Mouse (Mus musculus) stomach, postnatal 0 days (tissue): ENCODE measurements around the gene Sntg2. TPM values are rescaled to one million over a fixed set of nuclear protein-coding genes. Genes with fewer than 3 reads are reported as not detected.
A peak's percentile ranks its signal among the peaks of the same experiment; 100 is the strongest.

Source experiments
- ATAC-seq: fragments of 200-750 bp; cut with Nextera tagmentation; 2 replicates; pipeline ENCODE4 v1.8.0; 2017; ENCODE audit not compliant: low FRiP score, low TSS enrichment
- DNase-seq: peaks from one replicate; pipeline ENCODE4 v3.0.0-alpha.2; 2016; ENCODE audit warnings: low spot score
- H3K27ac ChIP-seq: fragments of 300-500 bp; sonication (generic); replicated peaks from 2 replicates; pipeline ENCODE4 v1.5.1; 2014; ENCODE audit warnings: mild to moderate bottlenecking, control low read depth
- H3K27me3 ChIP-seq: fragments of 300-500 bp; sonication (generic); 2 replicates; pipeline ENCODE4 v1.6.1; 2014; ENCODE audit warnings: low read length; ENCODE audit not compliant: control insufficient read depth, insufficient read depth
- H3K36me3 ChIP-seq: fragments of 300-500 bp; sonication (generic); 2 replicates; pipeline ENCODE4 v1.6.1; 2014; ENCODE audit warnings: low read length, mixed read lengths; ENCODE audit not compliant: control insufficient read depth, insufficient read depth
- H3K4me1 ChIP-seq: fragments of 300-500 bp; sonication (generic); replicated peaks from 2 replicates; pipeline ENCODE4 v1.6.1; 2014; ENCODE audit warnings: antibody characterized with exemption; ENCODE audit not compliant: control insufficient read depth, insufficient read depth
- H3K4me2 ChIP-seq: fragments of 300-500 bp; sonication (generic); replicated peaks from 2 replicates; pipeline ENCODE4 v1.6.1; 2014; ENCODE audit warnings: low read depth, mild to moderate bottlenecking, control low read depth, moderate library complexity
- H3K4me3 ChIP-seq: fragments of 300-500 bp; sonication (generic); 2 replicates; pipeline ENCODE4 v1.5.1; 2014; ENCODE audit warnings: low read depth, low read length, control low read depth
- H3K9ac ChIP-seq: fragments of 300-500 bp; sonication (generic); 2 replicates; pipeline ENCODE4 v1.6.1; 2014; ENCODE audit warnings: mild to moderate bottlenecking, low read length, control low read depth, mixed read lengths
- H3K9me3 ChIP-seq: fragments of 300-500 bp; sonication (generic); 2 replicates; pipeline ENCODE4 v1.6.1; 2016; ENCODE audit warnings: low read length; ENCODE audit not compliant: control insufficient read depth
- CTCF ChIP-seq: IDR thresholded peaks from 2 replicates; pipeline ENCODE4 v1.5.1; 2016; ENCODE audit warnings: antibody characterized with exemption, low read depth, mild to moderate bottlenecking, moderate library complexity
- EP300 ChIP-seq: optimal IDR thresholded peaks from 2 replicates; pipeline ENCODE3; 2016; ENCODE audit warnings: antibody characterized with exemption
- whole genome bisulfite sequencing: fragments of 180-500 bp; shearing (Covaris S2); extraction: QIAGEN DNeasy Blood & Tissue Kit; methylation state at CpG from one replicate; pipeline ENCODE4 v1.1.7; 2014; 5-methylcytosine and 5-hydroxymethylcytosine counted together
- polyA plus RNA-seq: library from polyadenylated mRNA; unstranded; fragments of >200 nt; fragmentation: Nextera tagmentation; extraction: Ambion mirVana; gene quantifications from 2 replicates; pipeline ENCODE4 v1.2.1, GENCODE M21; 2015

Sntg2 gene
- polyA plus RNA-seq, 1 experiment from 2014 or later, result 31.5 TPM

GRCm38 (mm10) chr12:30348036-30348435 lies 25.1 kb downstream of the Sntg2 start:
- no peaks in the 10 kb centered on the region for H3K9me3 ChIP-seq
- H3K27me3 ChIP-seq, result no peaks in the 10 kb centered on the region
- no peaks in the 10 kb centered on the region for H3K4me1 ChIP-seq
- H3K27ac ChIP-seq, result no peak overlapping the region
- DNase-seq (no peak), ATAC-seq (no peak)
- no peak overlapping the region for H3K4me3 ChIP-seq
- WGBS, result 81% methylated on average over 1 of the region's 1 CpGs
- no peak overlapping the region for H3K4me2 ChIP-seq
- TF ChIP-seq CTCF, result no peak
- TF ChIP-seq EP300, result no peak
- H3K9ac ChIP-seq, result no peak overlapping the region
- no peaks in the 10 kb centered on the region for H3K36me3 ChIP-seq

- Histone ChIP-seq H3K4me1 (no peaks in the 10 kb centered on the region), H3K27ac (no peak overlapping the region), H3K27me3 (no peaks in the 10 kb centered on the region), H3K36me3 (no peaks in the 10 kb centered on the region), H3K9me3 (no peaks in the 10 kb centered on the region), H3K9ac (no peak overlapping the region), H3K4me2 (no peak overlapping the region), H3K4me3 (no peak overlapping the region)
- DNase-seq, result no peak
- TF ChIP-seq EP300 (no peak), CTCF (no peak)
- 77% methylated on average over 4 of the region's 4 CpGs for WGBS
- no peak for ATAC-seq
These were observed 25.9 kb downstream of the Sntg2 start for GRCm38 (mm10) chr12:30347284-30347683.

GRCm38 (mm10) chr12:30344806-30345205 lies 28.4 kb downstream of the Sntg2 start:
- no peak for DNase-seq
- no peak overlapping the region for H3K4me3 ChIP-seq
- no peaks in the 10 kb centered on the region for H3K9me3 ChIP-seq
- no peaks in the 10 kb centered on the region for H3K36me3 ChIP-seq
- no peak overlapping the region for H3K4me2 ChIP-seq
- no peak overlapping the region for H3K27ac ChIP-seq
- no peak for TF ChIP-seq EP300
- no peak for TF ChIP-seq CTCF
- WGBS, result 9% methylated on average over 1 of the region's 1 CpGs
- ATAC-seq, result no peak
- H3K9ac ChIP-seq, result no peak overlapping the region
- H3K4me1 ChIP-seq, result no peaks in the 10 kb centered on the region
- H3K27me3 ChIP-seq, result no peaks in the 10 kb centered on the region

GRCm38 (mm10) chr12:30336301-30336700 lies 36.9 kb downstream of the Sntg2 start:
- Histone ChIP-seq H3K9ac (no peak overlapping the region), H3K4me2 (no peak overlapping the region), H3K27ac (no peak overlapping the region), H3K4me1 (no peaks in the 10 kb centered on the region), H3K36me3 (no peaks in the 10 kb centered on the region), H3K4me3 (no peak overlapping the region), H3K9me3 (no peaks in the 10 kb centered on the region), H3K27me3 (no peaks in the 10 kb centered on the region)
- WGBS, result 72% methylated on average over 5 of the region's 5 CpGs
- DNase-seq, result no peak
- no peak for ATAC-seq
- TF ChIP-seq EP300, result no peak
- TF ChIP-seq CTCF, result no peak

- Histone ChIP-seq H3K4me2 (no peak overlapping the region), H3K9ac (no peak overlapping the region), H3K36me3 (no peaks in the 10 kb centered on the region), H3K9me3 (no peaks in the 10 kb centered on the region), H3K4me3 (no peak overlapping the region), H3K27ac (no peak overlapping the region), H3K27me3 (no peaks in the 10 kb centered on the region), H3K4me1 (no peaks in the 10 kb centered on the region)
- DNase-seq (no peak), ATAC-seq (no peak)
- no peak for TF ChIP-seq EP300
- no peak for TF ChIP-seq CTCF
- 67% methylated on average over 2 of the region's 2 CpGs for WGBS
These were observed 38.7 kb downstream of the Sntg2 start for GRCm38 (mm10) chr12:30334502-30334901.

- no peak for TF ChIP-seq CTCF
- TF ChIP-seq EP300, result no peak
- peak; percentile 45; the same call in 1 of the 2 replicates for ATAC-seq
These were observed 55.2 kb downstream of the Sntg2 start for GRCm38 (mm10) chr12:30317971-30318370.

More at GRCm38 (mm10) chr12:30317971-30318370, 55.2 kb downstream of the Sntg2 start:
- no peak for DNase-seq
- Histone ChIP-seq H3K4me2 (no peak overlapping the region), H3K9ac (no peak overlapping the region), H3K27ac (no peak overlapping the region), H3K4me3 (no peak overlapping the region), H3K9me3 (no peaks in the 10 kb centered on the region), H3K27me3 (no peaks in the 10 kb centered on the region), H3K4me1 (no peaks in the 10 kb centered on the region), H3K36me3 (no peaks in the 10 kb centered on the region)
- WGBS, result 34% methylated on average over 2 of the region's 2 CpGs
